Mouse (Mus musculus) left cerebral cortex, adult 18-20 months (tissue): ENCODE measurements around the gene Med15. TPM values are rescaled to one million over a fixed set of nuclear protein-coding genes. Genes with fewer than 3 reads are reported as not detected.

Experiments
- DNase-seq, 2 experiments: peaks; one replicate each; pipeline ENCODE4 v3.0.0; 2021 to 2022; ENCODE audit warnings: low spot score in 2 of 2, mixed read lengths in 1 of 2
- total RNA-seq, 2 experiments: library from RNA; stranded (reverse); gene quantifications; 2 replicates each; pipeline ENCODE4 v1.2.3; 2021

Med15 gene
- total RNA-seq, 2 experiments from 2014 or later: 68.3 to 71.6 TPM

DNA sequence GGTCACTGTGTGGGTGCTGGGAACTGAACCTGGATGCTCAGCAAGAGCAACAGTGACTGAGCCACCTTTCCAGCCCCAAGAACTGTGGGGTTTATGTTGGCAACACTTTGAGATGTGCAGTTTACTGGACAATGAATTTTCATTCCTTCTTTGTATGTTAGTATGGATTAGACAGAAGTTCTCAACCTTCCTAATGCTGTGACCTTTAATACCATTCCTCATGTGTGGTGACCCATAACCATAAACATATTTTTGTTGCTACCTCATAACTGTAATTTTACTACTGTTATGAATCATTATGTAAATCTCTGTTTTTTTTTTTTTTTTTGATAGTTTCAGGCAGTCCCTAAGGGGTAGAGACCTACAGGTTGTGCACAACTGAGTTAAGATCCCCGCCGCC, 955 bp upstream of the Med15 start:
- no peak for DNase-seq

DNA sequence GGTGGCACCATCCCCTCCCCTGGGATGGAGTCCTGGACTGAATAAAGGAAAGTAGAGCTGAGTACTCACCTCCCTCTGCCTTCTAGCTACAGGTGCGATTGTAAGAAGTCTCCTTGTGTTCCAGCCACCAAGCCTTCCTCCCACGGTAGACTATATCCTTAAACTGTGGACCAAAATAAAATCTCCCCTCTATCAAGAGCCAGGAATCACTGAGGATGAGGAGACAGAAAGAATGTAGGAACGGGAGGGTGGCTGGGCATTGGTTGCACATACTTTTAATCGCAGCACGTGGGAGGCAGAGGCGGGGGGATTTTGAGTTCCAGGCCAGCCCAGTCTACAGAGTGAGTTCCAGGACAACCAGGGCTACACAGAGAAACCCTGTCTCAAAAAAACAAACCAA, 260 bp downstream of the Med15 start:
- DNase-seq: no peak

DNA sequence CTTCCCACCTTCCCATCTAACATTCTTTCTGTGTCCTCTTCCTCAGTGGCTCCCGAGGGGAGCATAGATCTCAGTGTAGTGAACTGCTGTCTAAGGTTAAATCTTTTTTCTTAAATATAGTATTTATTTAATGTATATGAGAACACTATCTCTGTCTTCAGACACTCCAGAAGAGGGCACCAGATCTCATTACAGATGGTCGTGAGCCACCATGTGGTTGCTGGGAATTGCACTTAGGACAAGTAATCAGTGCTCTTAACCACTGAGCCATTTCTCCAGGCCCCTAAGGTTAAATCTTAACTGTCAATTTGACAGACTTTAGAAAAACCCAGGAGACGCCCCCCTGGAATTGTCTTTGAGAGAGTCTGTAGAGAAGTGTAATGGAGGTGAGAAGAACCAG, 670 bp downstream of the Med15 start:
- DNase-seq: no peak

DNA sequence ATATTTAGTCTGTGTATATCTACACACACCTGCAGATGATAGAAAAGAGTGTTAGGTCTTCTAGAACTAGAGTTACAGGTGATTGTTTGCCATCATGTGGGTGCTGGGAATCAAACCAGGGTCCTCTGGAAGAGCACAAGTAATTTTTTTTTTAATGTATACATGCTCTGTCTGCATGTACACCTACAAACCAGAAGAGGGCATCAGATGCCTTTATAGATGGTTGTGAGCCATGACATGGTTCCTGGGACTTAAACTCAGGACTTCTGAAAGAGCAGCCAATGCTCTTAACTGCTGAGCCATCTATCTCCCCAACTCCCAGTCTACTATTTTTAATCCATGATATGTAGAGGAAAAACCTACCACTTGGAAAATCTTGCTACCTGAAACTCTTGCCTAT, 2.7 kb downstream of the Med15 start:
- DNase-seq: no peak

DNA sequence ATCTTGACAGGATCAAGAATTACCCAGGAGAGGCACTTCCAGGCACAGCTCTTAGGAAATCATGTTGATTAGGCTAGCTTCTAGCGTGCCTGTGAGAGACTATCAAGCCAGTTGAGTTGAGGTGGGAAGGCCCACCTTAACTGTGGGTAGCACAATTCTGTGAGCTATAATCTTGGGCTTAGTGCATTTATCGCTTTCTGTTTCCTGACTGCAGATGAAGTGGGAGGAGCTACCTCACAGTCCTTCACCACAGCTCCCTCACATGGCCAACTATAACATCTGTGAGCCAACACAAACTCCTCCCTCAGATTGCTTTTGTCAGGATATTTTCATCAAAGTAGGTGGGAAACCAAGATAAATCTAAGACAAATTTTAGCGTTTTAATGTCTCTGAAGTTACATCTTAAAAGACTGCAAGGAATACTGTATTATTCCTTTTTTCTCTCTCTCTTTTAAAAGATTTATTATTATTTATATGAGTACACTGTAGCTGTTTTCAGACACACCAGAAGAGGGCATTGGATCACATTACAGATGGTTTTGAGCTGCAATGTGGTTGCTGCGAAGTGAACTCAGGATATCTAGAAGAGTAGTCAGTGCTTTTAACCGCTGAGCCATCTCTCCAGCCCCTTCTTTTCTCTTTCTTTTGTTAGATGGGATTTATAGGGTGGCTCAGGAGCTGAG, 5.4 kb downstream of the Med15 start:
- peak; percentile 12 for DNase-seq

DNA sequence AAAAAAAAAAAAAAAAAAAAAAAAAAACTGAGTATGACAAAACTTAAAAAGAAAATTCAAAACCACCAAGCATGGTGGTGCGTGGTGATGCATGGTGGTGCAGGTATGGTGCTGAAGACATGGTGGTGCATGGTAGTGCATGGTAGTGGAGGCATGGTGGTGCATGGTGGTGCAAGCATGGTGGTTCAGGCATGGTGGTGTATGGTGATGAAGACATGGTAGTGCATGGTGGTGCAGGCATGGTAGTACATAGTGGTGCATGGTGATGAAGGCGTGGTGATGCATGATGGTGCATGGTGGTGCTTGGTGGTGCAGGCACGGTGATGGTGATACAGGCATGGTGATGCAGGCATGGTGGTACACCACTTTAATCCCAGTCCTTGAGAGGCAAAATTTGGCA, 8.2 kb downstream of the Med15 start:
- no peak for DNase-seq

DNA sequence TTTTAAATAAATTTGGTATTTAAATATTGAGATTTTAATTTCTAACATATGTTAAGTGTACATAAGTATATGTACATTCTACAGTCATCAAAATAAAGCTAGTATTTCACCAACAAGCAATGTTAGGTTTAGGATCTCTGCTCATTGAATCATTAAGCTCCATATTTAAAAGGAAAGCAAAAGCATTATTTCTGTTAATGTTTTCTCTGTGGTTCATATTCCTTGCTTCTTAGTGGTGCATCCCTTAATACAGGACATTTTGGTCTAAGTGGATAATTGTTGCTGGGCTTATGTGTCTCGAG, 9.4 kb downstream of the Med15 start:
- no peak for DNase-seq

DNA sequence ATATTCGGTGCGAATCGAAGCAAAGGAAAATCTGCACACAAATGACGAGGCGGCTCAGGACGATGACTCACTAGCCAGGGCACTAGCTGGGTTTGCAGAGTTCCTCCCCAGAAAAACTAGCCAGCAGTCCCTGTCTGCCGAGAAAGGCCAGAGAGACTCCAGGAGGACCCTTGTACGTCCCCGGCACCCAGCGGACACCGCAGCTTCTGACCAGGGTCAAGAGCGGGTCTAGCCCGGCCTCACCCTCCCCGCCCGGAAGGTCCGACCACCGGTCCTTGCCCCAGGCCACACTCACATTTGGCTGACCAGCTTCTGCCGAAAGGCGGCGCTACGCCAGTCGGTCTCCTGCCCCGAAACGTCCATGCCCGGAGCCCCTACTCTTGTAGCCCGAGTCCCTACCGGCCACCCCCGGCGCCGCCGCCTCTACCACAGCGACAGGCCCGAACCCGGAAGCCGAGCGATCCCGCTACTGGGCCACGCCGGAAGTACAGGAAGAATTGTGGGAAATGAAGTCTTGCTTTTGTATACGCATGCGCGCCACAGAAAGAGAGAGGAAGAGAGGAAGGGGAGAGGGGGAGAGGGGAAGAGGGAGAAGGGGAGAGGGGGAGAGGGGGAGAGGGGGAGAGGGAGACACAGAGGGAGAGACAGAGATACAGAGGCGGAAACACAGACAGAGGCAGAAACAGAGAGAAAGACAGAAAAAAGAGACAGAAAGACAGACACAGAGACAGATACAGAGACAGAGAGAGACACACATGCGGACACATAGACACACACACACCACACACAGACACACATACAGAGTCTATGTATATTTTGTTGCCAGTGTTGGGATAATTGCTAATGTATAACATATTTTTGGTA, 10.0 kb downstream of the Med15 start:
- peak; percentile 88 to 91 for DNase-seq

DNA sequence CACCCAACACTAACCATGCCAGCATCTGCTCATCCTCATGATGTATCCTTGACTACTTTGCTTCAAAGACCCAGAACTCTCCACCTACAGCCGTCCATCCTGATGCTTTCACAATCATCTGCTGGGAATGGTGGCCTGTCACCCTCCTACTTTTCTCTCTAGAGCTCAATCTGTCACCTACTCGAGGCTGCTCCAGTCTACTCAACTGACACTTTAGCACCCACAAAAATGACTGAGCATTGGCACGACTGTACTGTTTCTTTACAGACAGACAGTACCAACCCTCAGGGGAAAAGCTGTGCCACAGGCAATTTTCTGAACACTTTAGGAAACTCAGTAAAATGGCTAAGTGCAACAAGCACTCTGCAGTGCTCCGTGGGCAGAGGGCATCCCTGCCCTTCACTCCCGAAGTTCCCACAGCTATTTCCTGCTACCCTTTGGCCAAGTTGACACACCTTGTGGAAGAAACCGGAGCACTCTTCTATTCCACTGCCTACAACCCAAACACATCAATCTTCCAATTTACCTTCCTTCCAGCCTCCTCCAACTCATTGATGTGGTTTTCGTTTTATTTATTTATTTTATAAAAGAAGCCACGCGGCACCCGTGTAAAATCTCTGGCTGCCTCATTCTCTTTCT, 10.8 kb downstream of the Med15 start:
- peak; percentile 9 to 11 for DNase-seq

DNA sequence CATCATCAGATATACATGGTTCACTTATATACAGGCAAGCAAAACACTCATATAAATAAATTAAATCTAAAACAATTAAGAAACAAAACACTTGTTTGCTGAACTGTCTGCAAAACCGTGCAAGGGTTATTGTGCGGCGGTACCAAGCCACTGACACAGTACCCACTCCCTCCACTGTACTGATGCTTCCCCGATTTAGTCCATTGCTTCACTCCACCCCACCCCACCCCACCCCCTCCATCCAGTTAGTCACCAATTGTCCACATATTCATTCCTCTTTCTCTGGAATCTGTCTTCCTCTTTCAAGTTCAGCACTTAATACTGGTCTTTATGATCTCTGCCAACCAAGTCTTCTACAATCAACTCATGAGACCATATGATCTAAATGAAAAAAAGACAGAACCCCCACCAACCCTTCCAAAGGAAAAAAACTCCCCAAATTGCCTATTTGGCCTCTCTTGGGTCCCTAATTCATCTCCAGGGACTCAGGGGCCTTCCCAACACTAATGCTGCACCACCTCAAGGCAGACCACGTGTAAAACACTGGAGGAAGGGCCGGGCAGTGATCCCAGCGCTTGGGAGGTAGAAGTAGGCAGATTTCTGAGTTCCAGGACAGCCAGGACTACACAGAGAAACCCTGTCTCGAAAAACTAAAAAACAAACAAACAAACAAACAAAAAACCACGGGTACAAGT, 11.4 kb downstream of the Med15 start:
- no peak for DNase-seq

DNA sequence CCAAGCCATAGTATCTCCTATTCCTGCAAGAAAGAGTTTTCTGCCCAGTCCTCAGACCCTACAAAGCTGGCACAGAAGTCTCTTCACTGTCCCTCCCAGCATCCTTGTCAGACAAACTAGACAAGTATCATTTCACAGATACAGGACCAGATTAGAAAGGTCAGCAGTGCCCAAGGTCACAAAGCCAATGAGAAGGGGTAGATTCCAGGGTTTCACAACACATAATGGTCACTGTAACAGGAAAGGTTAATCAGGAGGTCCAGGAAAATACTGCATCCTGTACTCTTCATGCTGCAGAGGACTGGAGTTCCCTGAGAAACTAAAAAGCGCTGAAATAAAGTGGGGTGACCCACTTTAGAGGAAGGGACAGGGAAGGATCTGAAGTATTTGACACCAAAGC, 14.9 kb downstream of the Med15 start:
- DNase-seq: no peak

DNA sequence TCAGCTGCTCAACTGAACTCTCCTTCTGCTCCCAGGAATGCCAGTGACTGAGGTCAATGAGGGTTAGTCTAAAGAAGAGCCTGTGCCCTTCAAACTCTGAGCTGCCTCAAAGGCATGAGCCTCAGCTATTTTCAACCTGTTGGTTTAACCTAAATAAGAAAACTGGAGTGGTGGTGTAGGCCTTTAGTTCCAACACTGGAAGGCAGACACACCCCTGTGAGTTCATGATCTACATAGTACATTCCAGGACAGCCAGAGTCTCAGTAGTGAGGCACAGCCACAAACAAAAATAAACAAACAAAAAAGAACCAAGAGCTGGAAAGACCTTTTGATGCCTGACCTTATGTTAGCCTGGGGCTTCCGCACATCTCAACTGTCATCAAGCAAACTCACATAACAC, 25.1 kb downstream of the Med15 start:
- no peak for DNase-seq

DNA sequence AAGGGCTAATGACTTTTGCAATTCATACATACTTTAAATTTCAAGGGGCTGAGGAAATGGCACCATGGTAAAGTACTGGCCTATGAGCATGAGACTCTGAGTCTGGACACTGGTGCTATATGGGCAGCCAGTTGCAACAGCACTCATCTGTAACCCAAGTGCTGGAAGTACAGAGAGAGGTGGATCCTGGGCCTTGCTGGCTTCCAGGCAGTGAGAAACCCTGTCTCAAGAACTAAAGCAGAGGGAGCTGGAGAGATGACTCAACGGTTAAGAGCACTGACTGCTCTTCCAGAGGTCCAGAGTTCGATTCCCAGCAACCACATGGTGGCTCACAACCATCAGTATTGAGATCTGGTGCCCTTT, 31.7 kb downstream of the Med15 start:
- no peak for DNase-seq

DNA sequence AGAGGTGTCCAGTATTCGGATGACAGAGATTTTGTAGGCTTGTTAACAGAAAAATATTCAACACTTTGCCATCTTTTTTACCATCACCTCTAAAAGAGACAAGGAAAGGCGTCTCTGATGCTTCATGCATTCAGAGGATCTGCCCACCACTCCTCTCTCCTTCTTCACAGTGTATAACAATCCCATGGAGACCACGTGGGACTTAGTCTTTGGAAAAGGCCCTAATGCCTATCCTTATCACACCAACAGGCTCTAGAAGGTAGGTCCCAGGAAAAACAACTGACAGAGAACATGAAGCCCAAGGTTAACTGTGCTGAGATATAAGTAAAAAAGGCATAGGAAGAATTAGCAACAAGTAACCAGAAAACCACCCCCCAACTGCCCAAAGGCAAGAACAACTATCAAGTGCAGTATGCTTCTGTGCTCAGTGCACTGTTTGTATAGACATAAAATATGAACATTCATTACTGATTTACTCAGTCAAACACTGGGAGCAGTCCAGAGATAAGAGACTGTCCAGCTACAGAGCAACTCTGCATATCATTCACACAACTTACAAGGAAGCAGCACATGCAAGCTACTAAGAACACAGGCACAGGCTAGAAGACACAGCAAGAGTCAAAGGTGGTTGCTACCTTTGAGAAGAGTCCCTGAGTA, 32.2 kb downstream of the Med15 start:
- no peak for DNase-seq

DNA sequence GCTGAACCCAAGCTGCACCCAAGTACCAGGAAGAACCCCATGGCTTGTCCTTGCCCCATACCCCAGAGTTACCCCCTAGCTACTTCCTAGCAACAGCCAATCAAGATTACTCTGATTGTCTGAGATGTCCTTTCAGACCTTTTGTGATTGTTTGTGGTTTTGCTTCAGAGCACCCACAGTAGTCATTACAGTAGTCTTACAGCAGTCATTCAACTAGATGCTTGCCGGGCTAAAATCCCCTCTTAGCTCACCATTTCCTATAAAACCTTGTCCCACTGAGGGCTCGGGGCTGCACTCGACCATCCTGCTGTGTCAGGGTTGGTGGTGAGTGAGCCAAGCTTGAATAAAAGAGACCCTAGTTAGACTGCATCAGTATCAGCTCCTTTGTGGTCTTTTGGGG, 37.8 kb downstream of the Med15 start:
- DNase-seq: no peak

DNA sequence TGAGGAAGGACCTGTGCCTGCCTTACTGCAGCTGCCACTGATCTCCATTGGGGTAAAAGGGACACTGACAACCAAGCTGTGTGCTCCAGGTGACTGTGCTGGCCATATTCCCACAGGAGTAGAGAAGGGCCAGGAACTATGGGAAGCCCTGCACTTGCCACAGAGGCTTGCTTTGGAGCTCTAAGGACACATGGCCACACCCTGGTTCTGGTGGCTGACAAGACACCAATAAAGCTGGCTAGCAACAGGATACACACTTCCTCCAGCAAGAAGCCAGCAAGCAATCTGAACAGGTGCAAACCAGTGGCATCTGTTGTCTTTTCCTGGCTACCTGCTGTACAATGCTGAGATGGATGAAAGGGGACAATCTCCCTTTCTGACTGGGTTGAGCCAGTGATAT, 62.8 kb downstream of the Med15 start:
- DNase-seq: no peak

DNA sequence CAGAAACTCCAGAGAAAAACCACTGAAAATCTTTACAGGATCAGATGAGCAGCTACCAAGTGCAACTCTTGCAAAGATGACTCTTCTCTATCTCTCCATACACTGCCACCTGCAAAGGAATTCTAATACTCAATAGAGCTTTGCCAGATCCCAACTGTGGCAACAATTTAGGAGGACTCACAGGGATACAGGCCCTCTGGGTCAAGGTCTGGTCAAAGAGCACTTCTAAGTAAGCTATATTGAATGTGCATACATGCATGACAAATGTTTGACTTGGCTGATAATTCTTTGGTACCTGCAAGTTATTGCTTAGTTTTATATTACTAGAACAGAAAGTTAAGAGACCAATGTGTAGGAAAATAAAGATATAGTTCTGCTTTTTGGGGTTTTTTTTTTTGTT, 67.1 kb downstream of the Med15 start:
- DNase-seq: no peak

DNA sequence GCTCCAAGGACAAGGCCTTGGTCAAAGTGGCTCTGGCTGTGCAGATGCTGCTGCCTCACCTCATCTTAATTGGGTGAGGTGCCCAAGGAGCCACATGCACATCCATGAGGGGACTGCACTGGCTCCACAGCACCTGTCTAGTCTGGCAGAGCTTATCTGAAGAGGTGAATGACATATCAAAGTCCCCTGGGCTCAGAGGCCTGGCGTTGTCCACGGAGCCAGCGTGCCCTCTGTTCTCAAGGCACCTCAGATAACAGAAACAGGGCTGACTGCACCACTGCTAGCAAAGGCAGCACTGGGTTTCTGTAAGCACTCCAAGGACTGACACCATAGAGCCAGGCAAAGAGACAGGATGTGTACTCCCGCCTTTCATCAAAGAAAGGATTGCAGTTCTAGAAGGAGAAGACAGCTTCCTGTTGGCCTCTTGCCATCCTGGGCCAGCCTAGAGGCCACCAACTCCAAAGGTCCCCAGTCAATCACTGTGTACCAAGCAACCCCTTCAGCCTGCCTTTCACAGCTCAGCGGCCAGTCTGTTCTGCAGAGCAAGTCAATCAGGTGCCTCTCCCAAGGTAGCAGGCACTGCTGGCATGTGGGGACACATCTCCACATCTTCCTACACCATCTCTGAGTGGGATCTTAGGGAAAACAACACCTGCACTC, 76.3 kb downstream of the Med15 start:
- no peak for DNase-seq

DNA sequence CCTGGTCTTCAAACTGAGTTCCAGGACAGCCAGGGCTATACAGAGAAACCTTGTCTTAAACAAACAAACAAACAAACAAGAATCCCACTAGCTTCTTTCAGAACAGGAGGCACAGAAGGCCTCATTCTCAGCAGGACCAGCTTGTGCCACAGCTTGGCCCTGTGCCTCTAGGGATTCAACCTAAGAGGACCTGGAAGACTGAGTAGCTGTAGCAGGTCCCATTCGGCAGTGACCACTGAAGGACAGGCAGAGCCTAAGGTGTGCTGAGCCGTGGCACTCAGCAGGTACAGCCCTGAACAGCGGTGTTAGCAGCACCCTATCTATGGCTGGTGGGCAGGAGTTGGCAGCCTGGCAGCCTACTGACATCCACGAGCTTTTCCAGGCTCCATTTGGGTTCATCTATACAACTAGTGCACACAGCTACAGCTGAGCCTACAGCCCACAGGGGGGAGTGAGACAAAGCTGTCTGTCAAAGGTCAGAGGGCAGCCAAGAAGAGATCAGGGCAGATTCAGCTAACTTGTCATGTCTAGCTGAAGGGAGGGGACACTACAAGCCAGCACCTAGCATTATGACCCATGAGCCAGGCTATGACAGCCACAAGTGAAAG, 78.4 kb downstream of the Med15 start:
- no peak for DNase-seq

DNA sequence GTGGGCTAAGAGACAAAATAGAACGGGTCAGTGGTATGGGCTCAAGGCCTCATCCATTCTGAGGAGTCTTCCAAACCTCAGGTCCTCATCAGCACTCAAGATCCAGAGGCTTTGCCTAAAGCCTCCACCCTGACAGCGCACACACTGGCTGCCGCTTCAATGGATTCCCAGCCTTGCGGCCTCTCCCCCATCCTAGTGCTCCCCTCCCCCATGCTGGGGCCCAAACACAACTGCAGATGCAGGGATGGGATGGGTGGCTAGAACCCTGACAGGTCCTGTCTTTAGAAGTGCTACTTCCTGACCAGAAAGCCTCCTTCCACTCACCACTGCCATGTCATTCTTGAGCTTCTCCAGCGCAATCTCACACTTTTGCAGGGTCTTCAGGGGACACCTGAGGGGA, 79.1 kb downstream of the Med15 start:
- no peak for DNase-seq

DNA sequence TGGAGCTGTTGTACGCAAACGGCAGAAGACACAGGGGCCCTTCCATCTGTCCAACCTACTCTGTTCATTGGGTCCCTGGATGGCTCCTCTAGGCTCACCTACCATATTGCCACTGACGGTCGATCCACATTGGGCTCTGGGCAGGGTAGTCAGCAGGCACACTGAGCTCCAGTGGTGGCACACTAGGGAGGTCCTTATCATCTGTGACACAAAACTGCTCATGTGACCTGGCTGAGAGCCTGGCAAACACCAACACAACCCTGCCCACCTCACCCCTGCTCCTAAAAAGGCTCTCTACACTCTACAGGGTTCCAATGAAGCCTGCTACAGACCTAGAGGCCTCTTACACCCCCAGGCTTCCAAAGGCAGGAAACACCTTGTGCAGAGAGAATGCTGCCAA, 80.1 kb downstream of the Med15 start:
- no peak for DNase-seq
